Mouse (Mus musculus): ENCODE measurements around the gene Skp1a. TPM values are rescaled to one million over a fixed set of nuclear protein-coding genes. Genes with fewer than 3 reads are reported as not detected.

Skp1a gene
- polyA plus RNA-seq, 1 experiment from 2014 or later: 966 TPM

DNA sequence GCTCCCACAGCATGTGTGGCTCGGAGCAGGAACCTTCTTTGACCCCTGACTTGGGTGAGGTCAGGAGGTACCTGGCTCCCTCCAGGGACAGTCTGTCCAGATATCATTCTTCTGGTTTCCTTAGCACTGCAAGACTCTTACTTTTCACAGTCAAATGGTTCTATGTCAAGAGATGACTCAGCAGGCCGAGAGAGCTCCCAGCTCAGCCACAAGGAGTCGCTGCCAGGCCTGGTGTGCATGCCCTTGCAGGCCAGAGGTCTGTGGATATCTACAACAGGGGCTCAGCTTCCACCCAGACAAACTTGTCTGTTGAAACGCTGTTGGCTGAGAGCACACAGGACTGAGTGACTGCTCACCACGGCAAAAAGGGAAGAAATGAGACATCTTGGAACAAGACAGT is 30.1 kb downstream of the Skp1a start:
- H3K4me3 ChIP-seq: no peak overlapping the region
- peak; percentile 60 for DNase-seq (ENCODE audit: low spot score)
- peaks cover 39% of the 10 kb centered on the region for H3K36me3 ChIP-seq (replicated peaks)
- 59% methylated on average over 5 of the region's 5 CpGs for WGBS
- no peaks in the 10 kb centered on the region for H3K9me3 ChIP-seq
- no peak overlapping the region for H3K27ac ChIP-seq (replicated peaks)
- H3K4me1 ChIP-seq: peaks cover 39% of the 10 kb centered on the region
- no peaks in the 10 kb centered on the region for H3K27me3 ChIP-seq (replicated peaks; ENCODE audit: low read depth, poor library complexity, severe bottlenecking)

DNA sequence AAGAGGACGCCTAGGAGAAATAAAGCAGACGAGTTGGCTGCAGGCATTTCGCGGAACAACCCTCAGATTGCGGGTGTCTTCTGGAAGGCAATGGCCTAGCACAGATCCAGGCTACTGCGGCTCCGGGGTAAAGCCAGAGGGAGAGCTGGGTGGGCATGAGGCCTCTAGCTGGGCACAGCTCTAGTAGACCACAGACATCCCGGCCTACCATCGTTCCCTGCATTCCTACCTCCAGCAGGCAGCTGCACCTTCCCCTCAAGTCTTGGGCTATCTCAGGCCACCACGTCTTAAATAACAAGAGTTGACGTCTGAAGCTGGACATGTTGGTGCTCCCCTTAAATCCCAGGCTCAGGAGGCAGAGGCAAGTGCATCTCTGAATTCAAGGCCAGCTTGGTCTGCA is 30.5 kb downstream of the Skp1a start:
- WGBS: 93% methylated on average over 11 of the region's 11 CpGs

DNA sequence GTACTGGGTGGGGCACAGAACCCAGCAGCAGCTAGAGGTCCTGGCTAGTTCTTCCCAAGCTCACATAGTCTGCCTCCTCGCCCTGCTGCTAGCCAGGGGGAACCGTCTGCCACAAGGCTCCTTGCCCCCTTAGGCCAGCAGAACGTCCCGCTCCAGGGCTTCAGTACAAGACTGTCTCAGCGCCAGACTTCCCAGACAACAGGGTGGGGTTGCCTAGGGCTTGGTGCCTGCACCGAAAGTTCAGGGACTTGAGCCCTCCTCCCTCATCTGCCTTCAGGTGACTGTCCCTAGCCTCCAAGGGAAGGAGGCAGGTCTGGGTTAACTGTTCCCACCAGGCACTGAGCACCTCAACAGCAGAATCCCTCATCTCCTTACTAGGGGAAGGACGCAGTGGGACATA is 33.1 kb downstream of the Skp1a start:
- no peak for DNase-seq (ENCODE audit: low spot score)
- Histone ChIP-seq H3K4me3 (no peak overlapping the region), H3K9me3 (no peaks in the 10 kb centered on the region), H3K4me1 (peaks cover 44% of the 10 kb centered on the region), H3K27ac (replicated peaks) (peak overlapping the region; percentile 36; the same call in 1 of the 2 replicates), H3K27me3 (replicated peaks; ENCODE audit: low read depth, poor library complexity, severe bottlenecking) (no peaks in the 10 kb centered on the region), H3K36me3 (replicated peaks) (peaks cover 14% of the 10 kb centered on the region)
- 80% methylated on average over 7 of the region's 7 CpGs for WGBS

More for the DNA sequence above, 30.5 kb downstream of the Skp1a start:
- H3K4me3 ChIP-seq: no peak overlapping the region
- DNase-seq (ENCODE audit: low spot score): no peak
- peaks cover 39% of the 10 kb centered on the region for H3K4me1 ChIP-seq
- no peaks in the 10 kb centered on the region for H3K9me3 ChIP-seq
- peaks cover 35% of the 10 kb centered on the region for H3K36me3 ChIP-seq (replicated peaks)
- H3K27ac ChIP-seq (replicated peaks): no peak overlapping the region
- H3K27me3 ChIP-seq (replicated peaks; ENCODE audit: low read depth, poor library complexity, severe bottlenecking): no peaks in the 10 kb centered on the region

DNA sequence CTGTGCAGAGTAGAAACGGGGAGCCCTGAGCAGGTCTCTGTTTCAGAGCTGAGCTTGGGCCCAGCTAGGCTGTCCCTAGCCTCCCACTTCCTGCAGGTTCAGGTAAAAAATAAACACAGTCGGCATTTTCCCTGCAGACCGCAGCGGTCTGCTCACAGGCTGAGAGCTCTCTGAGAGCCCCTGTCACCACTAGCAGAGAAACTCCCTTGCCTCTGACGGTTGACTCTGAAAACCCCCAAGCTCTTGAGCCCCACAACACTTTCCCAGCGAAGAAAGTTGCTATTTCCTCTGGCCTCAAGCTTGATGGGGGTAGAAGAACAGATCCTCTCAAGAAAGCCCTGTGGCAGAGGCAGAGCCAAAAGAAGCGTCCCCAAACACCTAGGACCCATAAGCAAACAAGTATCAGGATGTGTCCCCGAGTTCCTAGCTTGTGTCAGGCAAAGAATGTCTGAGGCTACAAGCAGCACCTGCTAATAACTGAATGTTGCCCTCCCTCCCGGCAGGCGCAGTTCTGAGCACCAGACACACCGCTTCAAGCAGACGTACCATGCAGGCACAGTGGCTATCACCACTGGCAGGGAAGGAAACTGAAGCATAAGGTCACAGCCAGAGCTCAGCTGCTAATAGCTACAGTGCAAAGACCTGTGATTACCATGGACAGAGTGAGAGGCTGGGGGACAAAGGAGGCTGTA is 34.0 kb downstream of the Skp1a start:
- no peak overlapping the region for H3K27ac ChIP-seq (replicated peaks)
- H3K9me3 ChIP-seq: no peaks in the 10 kb centered on the region
- H3K36me3 ChIP-seq (replicated peaks): 0 out of 2 replicates have a peak, but pooled peaks cover 5% of the 10 kb centered on the region
- no peak overlapping the region for H3K4me3 ChIP-seq
- 69% methylated on average over 12 of the region's 12 CpGs for WGBS
- peaks cover 41% of the 10 kb centered on the region for H3K4me1 ChIP-seq
- H3K27me3 ChIP-seq (replicated peaks; ENCODE audit: low read depth, poor library complexity, severe bottlenecking): no peaks in the 10 kb centered on the region
- no peak for DNase-seq (ENCODE audit: low spot score)

DNA sequence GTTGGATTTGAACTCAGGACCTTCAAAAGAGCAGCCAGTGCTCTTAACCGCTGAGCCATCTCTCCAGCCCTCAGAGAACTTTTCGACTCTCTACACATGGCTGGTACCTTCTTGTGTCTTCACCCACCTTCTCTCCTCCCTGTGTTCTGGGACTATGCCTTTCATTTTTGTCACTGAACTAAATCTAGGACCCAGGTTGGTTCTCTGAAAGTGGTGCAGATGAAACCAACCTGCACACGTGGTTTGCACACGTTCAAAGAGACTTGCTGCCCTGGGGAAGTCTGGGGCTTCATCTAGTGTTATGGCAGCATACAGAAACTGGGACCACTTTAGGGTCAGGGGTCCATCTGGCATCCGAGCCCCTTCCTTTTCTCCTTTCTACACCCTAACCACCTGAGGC is 35.5 kb downstream of the Skp1a start:
- H3K4me1 ChIP-seq: peaks cover 48% of the 10 kb centered on the region
- no peak overlapping the region for H3K4me3 ChIP-seq
- 0 out of 2 replicates have a peak, but pooled peaks cover 5% of the 10 kb centered on the region for H3K36me3 ChIP-seq (replicated peaks)
- WGBS: 83% methylated on average over 5 of the region's 5 CpGs
- H3K27ac ChIP-seq (replicated peaks): no peak overlapping the region
- no peak for DNase-seq (ENCODE audit: low spot score)
- no peaks in the 10 kb centered on the region for H3K9me3 ChIP-seq
- no peaks in the 10 kb centered on the region for H3K27me3 ChIP-seq (replicated peaks; ENCODE audit: low read depth, poor library complexity, severe bottlenecking)

DNA sequence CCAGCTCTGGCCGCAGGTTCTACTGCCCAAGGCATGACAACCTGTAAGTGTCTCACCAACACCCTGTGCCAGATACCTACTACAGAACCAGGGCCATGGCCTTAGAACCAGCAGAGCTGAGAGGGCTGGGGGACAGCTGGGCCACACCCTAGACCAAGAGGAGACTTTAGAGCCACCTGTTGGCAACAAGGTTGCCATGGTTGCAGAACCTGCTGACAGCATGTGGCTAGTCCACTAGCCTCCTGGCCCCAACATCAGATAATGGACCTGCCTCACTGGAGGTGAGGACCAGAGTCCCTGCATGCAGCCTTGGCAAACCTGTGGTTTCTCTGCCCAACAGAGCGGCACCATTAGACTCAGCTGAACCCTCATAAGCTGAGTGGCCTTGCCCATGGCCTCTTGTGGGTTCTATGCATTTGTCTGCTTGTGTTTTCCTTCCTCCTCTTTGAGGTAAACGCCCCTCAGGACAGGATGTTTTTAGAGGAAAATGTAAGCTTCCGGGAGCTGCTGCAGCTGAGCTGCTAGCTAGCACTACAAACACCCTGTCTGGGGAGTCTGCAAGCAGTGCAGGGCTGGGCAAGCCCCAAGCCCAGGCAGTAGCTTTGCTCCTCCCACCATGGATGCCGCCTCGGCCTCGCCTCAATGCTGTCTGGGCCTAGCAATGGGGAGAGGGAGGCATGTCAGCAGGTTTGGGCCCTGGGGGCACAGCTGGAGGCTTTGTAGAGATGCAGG is 36.5 kb downstream of the Skp1a start:
- Histone ChIP-seq H3K27ac (replicated peaks) (peak overlapping the region; percentile 5; the same call in 1 of the 2 replicates), H3K4me3 (no peak overlapping the region), H3K4me1 (peaks cover 58% of the 10 kb centered on the region), H3K27me3 (replicated peaks; ENCODE audit: low read depth, poor library complexity, severe bottlenecking) (no peaks in the 10 kb centered on the region), H3K36me3 (replicated peaks) (no peaks in the 10 kb centered on the region), H3K9me3 (no peaks in the 10 kb centered on the region)
- DNase-seq (ENCODE audit: low spot score): no peak
- WGBS: 59% methylated on average over 7 of the region's 7 CpGs

DNA sequence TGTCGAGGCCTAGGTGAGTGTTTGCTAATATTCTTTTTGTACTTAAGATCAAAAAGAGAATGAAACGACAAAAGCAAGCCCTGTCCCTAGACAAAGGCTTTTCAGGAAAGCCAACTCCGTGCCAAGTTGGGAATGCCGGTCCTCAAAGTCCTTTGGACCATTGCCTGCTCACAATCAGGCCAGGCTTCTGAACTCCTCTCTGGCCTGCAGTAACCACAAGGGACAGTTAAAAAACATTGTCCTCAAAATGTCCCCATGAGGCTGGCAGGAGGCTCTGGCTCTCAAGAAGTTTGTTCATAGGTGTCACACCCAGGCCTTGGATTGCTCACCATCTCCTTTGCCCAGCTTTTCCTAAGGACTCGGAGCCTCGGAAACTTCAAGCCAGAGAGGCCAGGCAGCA is 38.0 kb downstream of the Skp1a start:
- H3K27me3 ChIP-seq (replicated peaks; ENCODE audit: low read depth, poor library complexity, severe bottlenecking): 0 out of 2 replicates have a peak, but pooled peaks cover 5% of the 10 kb centered on the region
- no peak overlapping the region for H3K4me3 ChIP-seq
- no peak overlapping the region for H3K27ac ChIP-seq (replicated peaks)
- DNase-seq (ENCODE audit: low spot score): no peak
- 93% methylated on average over 6 of the region's 6 CpGs for WGBS
- peaks cover 5% of the 10 kb centered on the region for H3K36me3 ChIP-seq (replicated peaks)
- H3K9me3 ChIP-seq: no peaks in the 10 kb centered on the region
- peaks cover 66% of the 10 kb centered on the region for H3K4me1 ChIP-seq

DNA sequence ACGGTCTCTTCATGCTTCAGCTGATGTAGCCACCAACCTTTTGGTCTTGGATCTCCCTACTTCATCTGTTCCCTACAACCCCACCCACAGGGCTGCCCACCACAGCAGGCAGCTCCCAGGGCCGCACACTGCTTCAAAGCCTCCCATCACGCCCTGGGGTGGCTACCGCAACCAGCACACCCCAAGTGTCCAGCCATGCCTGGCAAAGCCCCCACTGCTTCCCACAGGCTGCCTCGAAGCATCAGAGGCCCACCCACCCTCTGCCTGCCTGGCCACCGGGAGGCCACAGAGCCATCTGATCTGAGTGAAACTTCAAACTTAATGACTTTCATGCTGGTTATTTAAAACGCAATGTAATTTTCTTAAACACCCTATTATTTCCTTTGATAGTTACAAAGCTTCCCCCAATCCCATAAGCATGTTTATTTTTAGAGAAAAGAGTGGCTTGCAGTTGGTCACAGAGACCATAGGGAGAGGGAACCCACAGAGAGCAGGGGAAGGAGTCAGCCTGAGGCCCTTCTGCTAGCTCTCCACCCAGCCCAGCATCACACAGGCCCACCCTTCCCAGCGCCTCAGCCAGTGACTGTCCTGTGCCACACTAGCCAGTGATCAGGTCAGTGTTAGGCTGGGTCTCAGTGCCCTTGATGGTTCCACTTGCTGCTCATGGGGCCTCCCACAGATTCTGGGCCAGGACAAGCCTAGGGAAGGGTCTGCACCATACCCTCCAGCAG is 40.1 kb downstream of the Skp1a start:
- 71% methylated on average over 8 of the region's 8 CpGs for WGBS
- Histone ChIP-seq H3K27ac (replicated peaks) (peak overlapping the region; percentile 70), H3K27me3 (replicated peaks; ENCODE audit: low read depth, poor library complexity, severe bottlenecking) (0 out of 2 replicates have a peak, but pooled peaks cover 5% of the 10 kb centered on the region), H3K4me3 (no peak overlapping the region), H3K4me1 (peaks cover 52% of the 10 kb centered on the region), H3K36me3 (replicated peaks) (peaks cover 7% of the 10 kb centered on the region), H3K9me3 (no peaks in the 10 kb centered on the region)
- DNase-seq (ENCODE audit: low spot score): no peak

DNA sequence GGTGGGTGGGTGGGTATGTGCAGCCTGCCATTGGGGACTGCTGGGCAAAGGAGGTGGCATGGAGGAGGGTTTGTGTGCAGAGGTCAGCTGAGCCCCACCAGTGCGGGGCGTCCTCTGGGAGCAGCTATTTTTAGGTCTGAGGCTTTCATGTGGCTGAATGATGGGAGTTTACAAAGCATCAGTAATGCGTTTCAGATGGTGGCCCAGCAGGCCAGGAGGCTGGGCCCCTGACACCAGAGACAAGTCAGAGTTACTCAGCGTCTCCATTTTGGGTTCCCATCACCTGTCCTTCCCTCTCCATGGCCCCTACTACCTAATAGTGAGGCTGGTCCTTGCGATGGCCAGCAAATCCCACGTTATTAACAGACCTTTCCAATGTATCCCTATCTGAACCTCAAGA is 40.8 kb downstream of the Skp1a start:
- Histone ChIP-seq H3K4me1 (peaks cover 52% of the 10 kb centered on the region), H3K27me3 (replicated peaks; ENCODE audit: low read depth, poor library complexity, severe bottlenecking) (0 out of 2 replicates have a peak, but pooled peaks cover 5% of the 10 kb centered on the region), H3K9me3 (no peaks in the 10 kb centered on the region), H3K4me3 (no peak overlapping the region), H3K27ac (replicated peaks) (peak overlapping the region; percentile 66), H3K36me3 (replicated peaks) (peaks cover 7% of the 10 kb centered on the region)
- peak; percentile 36 for DNase-seq (ENCODE audit: low spot score)
- WGBS: 57% methylated on average over 6 of the region's 6 CpGs

DNA sequence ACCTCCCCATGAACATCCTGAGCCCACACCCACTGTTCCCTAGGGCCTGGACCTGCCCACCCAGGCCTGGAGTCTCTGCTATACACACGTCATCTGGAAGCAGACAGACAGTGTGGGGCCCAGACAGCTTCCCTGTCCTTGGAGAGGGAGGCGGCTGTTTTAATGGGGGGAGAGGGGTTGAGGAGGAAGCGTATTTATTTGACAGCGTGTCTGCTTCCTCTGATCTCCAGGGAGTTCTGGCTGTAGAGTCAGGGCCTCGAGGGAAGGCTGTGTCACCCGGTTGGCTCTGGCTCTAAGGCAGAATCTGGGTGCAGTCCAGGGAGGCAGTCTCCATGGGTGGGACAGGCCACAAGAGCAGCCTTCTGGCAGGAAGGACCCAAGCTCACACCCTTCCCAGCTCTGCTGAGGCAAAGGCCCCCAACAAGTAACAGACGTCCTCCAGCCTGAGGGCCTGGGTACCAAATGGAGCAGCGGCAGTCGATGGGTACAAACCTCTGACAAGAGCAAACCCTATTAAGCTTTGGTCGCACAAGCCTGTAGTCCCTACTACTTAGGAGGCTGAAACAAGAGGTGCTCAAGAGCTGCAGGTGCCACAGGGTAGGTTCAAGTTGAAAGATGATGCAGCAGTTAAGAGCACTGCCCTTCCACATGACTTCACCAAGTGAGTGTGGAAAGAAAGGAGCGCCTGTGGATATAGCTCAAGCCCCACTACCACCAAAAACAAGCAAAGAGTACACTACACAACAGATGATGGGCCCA is 41.6 kb downstream of the Skp1a start:
- WGBS: 74% methylated on average over 11 of the region's 11 CpGs
- Histone ChIP-seq H3K9me3 (no peaks in the 10 kb centered on the region), H3K27me3 (replicated peaks; ENCODE audit: low read depth, poor library complexity, severe bottlenecking) (0 out of 2 replicates have a peak, but pooled peaks cover 5% of the 10 kb centered on the region), H3K4me1 (peaks cover 45% of the 10 kb centered on the region), H3K4me3 (no peak overlapping the region), H3K36me3 (replicated peaks) (peaks cover 7% of the 10 kb centered on the region), H3K27ac (replicated peaks) (peak overlapping the region; percentile 65)
- DNase-seq (ENCODE audit: low spot score): no peak

DNA sequence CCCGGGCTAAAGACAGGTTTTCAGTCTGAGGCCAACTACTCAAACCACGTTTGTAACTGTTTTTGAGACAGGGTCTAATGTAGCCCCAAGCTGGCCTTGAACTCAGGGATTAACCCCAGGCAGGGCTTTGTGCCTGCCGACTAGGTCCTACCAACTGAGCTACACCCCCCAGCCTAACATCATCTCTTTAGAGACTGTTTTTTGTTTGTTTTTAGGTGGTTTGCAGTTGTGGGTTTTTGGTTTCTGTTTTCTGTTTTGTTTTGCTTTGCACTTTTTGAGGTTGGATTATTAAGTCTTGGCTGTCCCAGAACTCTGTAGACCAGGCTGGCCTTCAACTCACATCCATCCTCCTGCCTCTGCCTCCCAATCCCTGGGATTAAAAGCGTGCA is 42.1 kb downstream of the Skp1a start:
- H3K9me3 ChIP-seq: no peaks in the 10 kb centered on the region
- WGBS: 87% methylated on average over 4 of the region's 4 CpGs
- H3K27me3 ChIP-seq (replicated peaks; ENCODE audit: low read depth, poor library complexity, severe bottlenecking): 0 out of 2 replicates have a peak, but pooled peaks cover 5% of the 10 kb centered on the region
- no peak for DNase-seq (ENCODE audit: low spot score)
- no peak overlapping the region for H3K27ac ChIP-seq (replicated peaks)
- H3K4me1 ChIP-seq: peaks cover 39% of the 10 kb centered on the region
- H3K36me3 ChIP-seq (replicated peaks): peaks cover 7% of the 10 kb centered on the region
- H3K4me3 ChIP-seq: no peak overlapping the region
